Mouse (Mus musculus) c-Kit-positive CD71-positive TER-119-negative erythroid progenitor cells, embryonic 14.5 days (primary cell): ENCODE measurements at regions not wholly inside any gene's neighbourhood (a gene's known extent, or its start where the extent isn't known, plus 50 kb on each side); places are given as distances from the start of the nearest gene placed in this dataset.
"Not testable (repeated sequence)": the region's sequence is repeated elsewhere in the genome, so short reads cannot be mapped to it uniquely, and the experiment has no call there.

ENCODE experiments used
- DNase-seq: peaks from one replicate; pipeline ENCODE4 v3.0.0-alpha.2; 2013; ENCODE audit warnings: low read depth

DNA sequence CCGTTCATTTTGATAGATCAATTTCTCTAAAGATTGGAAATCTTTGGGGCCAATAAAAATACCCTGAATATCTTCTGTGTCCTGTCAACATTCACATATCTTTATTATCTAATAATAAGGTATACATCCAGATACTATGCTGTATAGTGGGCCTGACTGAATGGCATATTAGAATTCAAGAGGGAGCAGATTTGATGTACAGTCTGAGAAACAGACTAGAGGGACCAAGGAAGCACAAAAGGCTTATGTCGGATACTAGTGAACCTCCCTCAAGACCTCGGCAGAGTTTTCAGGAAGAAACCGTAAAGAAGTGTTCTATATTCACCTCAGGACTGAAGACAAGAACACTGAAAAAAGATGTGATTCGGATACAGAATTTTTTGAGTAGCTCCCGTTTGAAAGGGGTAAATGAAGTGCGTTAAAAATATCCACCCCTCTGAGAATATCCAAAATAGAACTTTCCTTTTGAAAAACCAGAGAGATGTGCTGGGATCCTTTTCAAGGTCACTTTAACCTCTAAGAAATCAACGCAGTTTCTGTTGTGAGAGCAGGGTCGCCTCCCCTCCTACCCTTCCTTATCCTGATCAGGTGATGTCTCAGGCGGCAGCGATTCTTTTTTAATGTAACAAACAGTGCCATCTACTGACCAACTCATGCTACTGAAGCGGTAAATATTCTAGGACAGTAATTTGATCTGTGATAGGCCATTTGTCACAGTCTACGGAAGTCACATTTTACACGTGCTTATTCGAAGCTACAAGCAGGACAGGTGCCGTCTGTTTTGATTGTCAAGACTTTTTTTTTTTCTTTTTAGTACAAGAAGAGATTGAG, 485.1 kb upstream of the Hsf2 start:
- DNase-seq = peak; percentile 15

- DNase-seq = no peak
Observed at GRCm38 (mm10) chr10:57001723-57002110, 484.5 kb upstream of the Hsf2 start.

- no peak for DNase-seq
Observed at GRCm38 (mm10) chr10:57037641-57038040, 448.5 kb upstream of the Hsf2 start.

DNA sequence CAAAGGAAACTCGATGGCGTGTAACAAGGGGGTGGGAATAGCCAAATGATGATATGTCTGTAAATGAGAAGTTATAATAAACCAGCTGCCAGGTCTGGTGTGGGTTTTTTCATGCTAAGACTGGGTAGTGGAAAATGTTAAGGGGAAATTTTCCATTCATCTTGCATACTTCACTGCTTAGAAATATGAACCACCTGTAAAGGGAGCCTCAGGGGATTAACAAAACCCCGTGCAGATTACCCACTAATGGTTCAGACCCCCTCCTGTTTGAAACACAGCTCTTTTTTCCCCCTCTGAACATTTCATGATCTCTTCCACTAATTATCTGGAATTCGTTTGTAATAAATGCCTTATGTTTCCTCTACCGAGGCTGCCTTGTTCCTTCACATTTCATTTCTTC, 446.0 kb upstream of the Hsf2 start:
- DNase-seq = no peak

DNA sequence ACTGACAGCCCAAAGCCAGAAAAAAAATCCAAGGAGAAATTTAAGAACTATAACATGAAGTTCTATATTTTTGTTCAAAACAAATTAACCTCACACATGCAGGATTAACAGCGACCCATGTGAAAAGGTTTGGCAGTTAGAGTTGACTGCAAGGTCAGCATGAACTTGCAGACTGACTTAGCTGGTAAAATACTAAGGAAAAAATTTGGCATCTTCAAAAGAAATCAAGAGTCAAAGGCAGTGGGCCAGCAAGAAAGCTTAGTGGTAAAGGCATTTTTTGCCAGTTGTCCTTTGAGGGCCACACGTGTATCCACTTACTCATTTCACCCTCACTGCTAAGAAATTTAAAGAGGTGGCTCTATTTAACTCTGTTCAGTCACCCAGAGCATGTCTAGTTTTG, 440.2 kb upstream of the Hsf2 start:
- DNase-seq = no peak

DNA sequence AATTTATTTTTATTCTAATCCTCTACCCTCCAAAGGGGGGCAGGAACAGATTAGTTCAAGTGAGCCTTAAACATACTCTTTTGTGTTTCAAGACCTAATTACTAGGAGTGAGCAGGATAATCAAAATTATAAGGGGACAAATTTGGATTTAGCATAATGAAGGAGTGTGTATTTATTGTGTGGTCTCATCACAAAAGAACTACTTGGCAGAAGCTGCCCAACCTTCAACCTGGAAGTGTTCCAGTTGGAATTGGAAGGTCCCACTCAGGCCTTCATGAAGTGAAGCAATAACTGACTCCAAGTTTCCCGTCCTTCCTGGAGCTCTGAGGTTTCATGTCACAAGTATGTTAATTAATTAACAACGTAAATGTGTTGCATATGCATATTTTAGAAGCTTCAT, 439.3 kb upstream of the Hsf2 start:
- DNase-seq = no peak

DNA sequence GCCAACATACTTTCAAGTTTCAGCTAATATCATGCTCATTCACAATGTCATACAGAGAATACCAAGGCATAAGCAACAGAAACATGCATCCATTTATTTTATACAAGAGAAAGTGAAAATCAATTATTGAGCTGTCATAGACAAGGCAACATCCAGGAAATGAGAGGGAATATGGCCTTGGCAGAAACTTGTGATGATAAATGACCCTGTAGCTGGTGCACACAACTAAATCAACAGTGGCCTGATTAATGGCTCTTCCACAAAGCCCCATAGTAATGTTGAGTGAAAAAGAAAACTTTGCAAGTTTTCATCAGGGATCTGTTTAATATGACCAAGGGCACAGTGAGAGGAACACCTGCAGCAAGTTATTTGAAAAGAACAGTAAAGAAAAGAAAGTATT, 438.5 kb upstream of the Hsf2 start:
- DNase-seq = no peak

DNA sequence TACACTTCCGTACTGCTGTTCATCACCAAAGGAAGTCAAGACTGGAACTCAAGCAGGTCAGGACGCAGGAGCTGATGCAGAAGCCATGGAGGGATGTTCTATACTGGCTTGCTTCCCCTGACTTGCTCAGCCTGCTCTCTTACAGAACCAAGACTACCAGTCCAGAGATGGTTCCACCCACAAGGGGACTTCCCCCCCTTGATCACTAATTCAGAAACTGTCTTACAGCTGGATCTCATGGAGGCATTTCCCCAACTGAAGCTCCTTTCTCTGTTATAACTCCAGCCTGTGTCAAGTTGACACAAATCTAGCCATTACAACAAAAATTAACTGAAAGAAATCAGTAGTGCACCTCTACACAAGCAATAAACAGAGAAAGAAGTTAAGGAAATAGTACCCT, 432.8 kb upstream of the Hsf2 start:
- not testable (repeated sequence) for DNase-seq

DNA sequence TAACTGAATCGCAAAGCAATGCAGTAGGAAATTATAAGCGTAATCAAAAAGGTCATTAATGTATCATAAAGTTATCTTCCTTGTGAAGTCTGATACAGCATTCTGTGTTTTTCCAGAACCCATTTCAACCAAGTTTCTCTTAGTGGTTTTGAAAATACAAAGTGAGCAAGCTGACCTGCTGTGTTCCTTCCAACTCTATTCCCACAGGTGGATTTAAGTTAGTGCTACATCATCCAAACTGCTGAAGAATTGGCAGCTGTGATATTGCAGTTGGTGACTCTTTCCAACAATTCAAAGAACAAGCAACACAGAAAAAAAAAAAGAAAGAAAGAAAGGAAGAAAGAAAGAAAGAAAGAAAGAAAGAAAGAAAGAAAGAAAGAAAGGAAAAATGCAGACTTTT, 396.1 kb upstream of the Hsf2 start:
- DNase-seq = no peak

DNA sequence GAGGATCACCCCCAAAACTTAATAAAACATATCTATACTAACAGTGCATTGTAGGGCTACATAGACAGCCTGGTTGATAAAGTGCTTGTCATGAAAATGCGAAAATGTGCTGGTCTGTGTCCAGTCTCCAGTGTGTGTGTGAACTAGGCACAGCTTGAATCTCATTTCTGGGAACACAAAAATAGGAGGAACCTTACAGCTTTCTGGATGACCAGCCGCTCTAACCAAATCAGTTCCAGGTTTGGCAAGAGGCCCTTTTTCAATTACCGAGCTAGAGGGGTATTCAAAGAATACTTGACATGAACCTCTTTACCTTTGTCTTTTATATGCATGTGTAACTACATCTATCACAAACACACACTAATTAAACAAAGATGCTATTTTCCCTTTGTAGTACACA, 390.3 kb upstream of the Hsf2 start:
- DNase-seq = no peak

DNA sequence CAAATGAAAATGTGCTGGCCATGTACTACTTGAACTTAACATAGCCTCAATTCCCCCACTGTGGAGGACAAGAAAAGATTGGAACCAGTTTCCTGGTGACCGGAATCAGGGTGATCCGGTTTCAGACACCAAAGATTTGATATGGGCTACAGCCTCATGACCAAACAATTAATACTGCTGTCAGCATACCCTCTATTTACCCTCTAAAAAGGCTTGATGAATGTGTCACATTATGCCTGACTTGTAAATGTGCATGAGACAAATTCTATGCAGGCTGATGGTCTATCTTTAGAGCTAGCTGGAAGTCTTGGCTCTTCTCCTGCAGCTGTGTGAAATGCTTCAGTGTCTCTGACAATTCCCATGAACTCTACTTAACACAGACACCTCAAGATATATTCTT, 372.8 kb upstream of the Hsf2 start:
- DNase-seq = no peak

DNA sequence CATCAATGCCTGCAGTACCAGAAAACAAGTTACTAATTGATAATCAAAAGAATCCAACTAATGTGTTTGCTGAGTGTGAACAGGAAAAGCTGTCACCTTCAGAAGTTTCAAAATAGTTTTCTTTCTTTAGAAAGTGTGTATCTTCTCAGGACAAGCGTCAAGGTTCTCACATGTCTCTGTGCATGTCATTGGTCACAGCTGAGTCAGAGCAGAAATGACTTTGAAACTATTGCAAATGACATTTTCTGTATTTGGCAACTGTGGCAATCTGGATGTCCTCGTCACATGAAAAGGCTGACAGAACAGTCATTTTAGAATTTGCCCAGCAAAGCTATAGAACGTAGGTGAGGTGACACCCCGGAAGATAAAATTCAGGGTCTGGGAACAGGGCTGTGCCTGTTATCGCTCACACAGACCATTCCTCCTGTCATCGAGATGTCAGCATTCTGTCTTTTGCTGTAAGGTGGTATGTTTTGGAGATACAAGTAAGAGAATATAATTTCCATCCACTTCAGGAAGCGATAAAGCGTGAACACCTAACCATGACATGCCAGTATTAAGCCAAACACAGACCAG, 371.4 kb upstream of the Hsf2 start:
- no peak for DNase-seq

DNA sequence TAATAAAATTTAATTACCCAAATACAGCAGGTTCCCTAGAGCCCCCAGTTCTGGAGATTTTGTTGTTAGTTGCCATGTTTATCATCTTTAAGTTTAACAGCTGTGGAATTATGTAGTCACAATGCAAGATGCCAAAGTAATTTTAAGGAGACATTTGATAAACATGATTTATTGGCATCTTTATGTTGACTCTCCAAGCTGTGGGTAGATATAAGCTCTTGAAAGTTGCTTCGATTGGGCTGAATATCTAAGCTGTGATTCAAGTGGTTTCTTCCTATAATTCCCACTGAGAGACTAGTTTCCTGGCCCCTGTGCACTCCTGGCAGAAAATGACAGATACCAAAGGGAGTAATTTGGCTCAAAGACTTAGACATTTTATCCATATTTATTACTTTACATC, 364.7 kb upstream of the Hsf2 start:
- no peak for DNase-seq

- no peak for DNase-seq
Observed at GRCm38 (mm10) chr10:57127185-57127584, 359.0 kb upstream of the Hsf2 start.

DNA sequence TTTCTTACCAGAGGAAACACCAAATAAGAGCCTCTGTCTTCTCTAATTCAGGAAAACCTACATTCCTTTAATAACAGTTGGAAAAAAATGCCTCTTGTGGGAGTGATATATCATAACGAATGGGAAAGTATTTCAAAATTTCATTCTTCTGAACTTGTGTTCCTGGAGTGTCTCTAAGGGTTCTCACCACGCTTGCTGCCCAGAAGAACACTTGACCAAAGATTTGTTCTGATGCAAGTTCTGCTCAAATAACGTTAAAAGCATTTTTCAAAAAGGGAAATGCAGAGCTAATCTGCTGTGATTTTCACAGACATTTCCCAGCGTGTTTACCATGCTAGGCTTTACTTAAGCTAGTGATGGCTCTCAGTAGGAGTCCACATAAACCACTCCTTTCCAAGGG, 329.8 kb upstream of the Hsf2 start:
- no peak for DNase-seq

GRCm38 (mm10) chr10:57156912-57157311, 329.3 kb upstream of the Hsf2 start:
- no peak for DNase-seq

DNA sequence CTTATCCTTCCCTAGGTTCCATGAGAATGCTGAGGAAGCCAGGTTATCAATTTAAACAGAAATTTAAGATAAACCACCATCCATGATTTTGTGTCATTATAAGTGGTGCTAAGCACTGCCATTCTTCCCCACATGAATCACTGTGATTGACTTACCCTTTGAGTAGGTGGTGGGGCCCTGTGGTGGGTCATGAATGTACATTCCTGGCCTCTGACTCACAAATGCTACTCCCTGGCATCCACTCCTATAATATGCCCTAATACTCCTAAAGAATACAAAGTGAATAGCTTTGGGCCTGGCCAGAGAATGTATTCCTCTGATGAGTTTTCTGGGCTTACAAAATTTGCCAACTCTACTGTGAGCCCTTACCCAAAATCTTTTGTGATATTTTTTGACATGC, 325.6 kb upstream of the Hsf2 start:
- DNase-seq = no peak

DNA sequence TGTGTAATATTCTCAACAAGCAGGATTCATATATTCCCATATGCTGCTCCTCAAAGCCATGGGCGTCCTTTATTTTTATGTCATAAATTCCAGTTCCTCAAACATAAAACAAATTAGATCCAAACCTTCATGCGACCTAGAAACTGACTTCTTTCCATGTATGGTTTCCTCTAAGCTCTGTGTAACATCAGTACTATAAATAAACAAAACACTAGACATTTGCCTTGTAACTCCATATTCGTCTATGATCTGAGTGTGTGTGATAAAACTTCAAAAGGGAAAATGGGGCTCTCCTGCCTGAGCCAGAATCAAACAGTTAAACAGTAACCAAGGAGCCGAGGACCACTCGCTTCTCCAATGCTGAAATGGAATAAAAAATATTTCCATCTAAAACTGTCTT, 322.8 kb upstream of the Hsf2 start:
- DNase-seq = no peak

DNA sequence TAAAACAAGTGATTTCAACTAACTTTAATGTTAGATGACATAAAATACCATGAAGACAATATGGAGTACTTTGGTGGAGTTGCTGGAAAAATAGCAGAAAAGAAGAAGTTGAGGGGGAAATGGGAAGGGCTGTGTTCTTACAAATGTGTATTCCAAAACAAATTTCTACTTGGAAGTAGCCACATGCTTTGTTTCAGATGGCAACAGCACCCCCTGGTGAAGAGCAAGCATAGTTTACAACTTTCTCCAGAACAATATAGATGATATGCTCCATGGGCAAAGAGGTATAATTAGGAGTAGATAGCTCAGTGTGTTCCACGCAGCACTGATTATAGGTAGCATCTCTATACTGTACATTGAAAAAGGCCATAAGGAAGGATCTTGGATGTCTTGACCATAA, 302.6 kb upstream of the Hsf2 start:
- no peak for DNase-seq

DNA sequence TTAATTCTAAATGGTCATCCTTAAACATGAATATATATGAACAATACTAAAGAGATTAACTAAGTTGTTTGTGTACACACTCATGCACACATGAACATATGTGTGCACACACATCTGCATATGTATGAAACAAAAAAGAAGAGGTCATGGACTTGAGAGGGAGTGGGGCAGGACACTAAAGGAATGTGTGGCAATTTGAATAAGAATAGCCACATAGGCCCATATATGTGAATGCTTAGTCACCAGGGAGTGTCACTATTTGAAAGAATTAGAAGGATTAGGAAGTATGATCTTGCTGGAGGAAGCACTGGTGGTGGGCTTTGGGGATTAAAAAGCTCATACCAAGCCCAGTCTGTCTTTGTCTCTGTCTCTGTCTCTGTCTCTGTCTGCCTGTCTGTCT, 275.5 kb upstream of the Hsf2 start:
- no peak for DNase-seq

GRCm38 (mm10) chr10:57231117-57231516, 255.1 kb upstream of the Hsf2 start:
- DNase-seq = no peak

DNA sequence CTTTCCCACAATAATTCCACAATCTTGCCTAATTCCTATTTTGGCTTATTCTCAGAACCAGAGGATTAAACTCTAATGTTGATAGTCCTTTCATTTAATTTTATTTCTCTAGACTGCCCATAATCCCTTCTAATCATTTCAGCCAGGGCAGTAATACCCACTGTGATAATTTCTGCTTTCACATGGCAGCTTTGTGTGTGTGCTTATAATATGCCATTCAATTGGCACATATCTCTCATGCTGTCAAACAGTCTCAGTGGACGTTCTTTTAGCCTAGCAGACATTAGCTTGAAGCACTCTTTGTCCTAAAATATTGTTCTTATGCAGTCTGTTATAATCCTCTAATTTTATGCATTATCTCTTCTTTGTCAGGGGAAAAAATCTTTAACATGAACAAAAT, 205.0 kb upstream of the Hsf2 start:
- DNase-seq = no peak

GRCm38 (mm10) chr10:57282896-57283295, 203.3 kb upstream of the Hsf2 start:
- DNase-seq = no peak

GRCm38 (mm10) chr10:57291596-57291995, 194.6 kb upstream of the Hsf2 start:
- no peak for DNase-seq
